Mouse (Mus musculus) myocyte (in vitro differentiated cells): ENCODE measurements around the gene Kmt2d.

Source experiments
- CEBPB ChIP-seq: IDR thresholded peaks from 2 replicates; pipeline ENCODE4 v1.6.1; 2011; ENCODE audit warnings: mild to moderate bottlenecking, moderate library complexity; ENCODE audit not compliant: poor library complexity, insufficient read depth, severe bottlenecking
- E2F4 ChIP-seq: IDR thresholded peaks from one replicate; pipeline ENCODE4 v1.6.1; 2011; ENCODE audit warnings: mild to moderate bottlenecking, control low read depth, moderate library complexity; ENCODE audit not compliant: insufficient read depth
- MAX ChIP-seq: IDR thresholded peaks from one replicate; pipeline ENCODE4 v1.6.1; 2011; ENCODE audit warnings: low read depth, mild to moderate bottlenecking, control low read depth
- MYOD1 ChIP-seq, 3 experiments: IDR thresholded peaks; one replicate each; pipeline ENCODE4 v1.6.1; 2011; ENCODE audit warnings: control low read depth in 2 of 3, low read depth in 2 of 3, mild to moderate bottlenecking in 2 of 3, moderate library complexity in 1 of 3; ENCODE audit not compliant: insufficient read length in 2 of 3, control insufficient read depth in 1 of 3
- POLR2A ChIP-seq: IDR thresholded peaks from one replicate; pipeline ENCODE4 v1.6.1; 2011; ENCODE audit warnings: low read depth, mild to moderate bottlenecking, control low read depth, moderate library complexity; ENCODE audit not compliant: insufficient read length
- POLR2AphosphoS2 ChIP-seq: IDR thresholded peaks from one replicate; pipeline ENCODE4 v1.6.1; 2011; ENCODE audit warnings: low read depth, control low read depth; ENCODE audit not compliant: insufficient read length
- REST ChIP-seq: IDR thresholded peaks from one replicate; pipeline ENCODE4 v1.6.1; 2011; ENCODE audit warnings: mild to moderate bottlenecking, control low read depth, moderate library complexity; ENCODE audit not compliant: insufficient read depth, insufficient read length
- TCF12 ChIP-seq: IDR thresholded peaks from one replicate; pipeline ENCODE4 v1.6.1; 2011; ENCODE audit warnings: mild to moderate bottlenecking, control low read depth; ENCODE audit not compliant: poor library complexity, insufficient read depth, severe bottlenecking
- USF1 ChIP-seq: IDR thresholded peaks from one replicate; pipeline ENCODE4 v1.6.1; 2011; ENCODE audit warnings: low read depth, mild to moderate bottlenecking, control low read depth, moderate library complexity

GRCm38 (mm10) chr15:98827611-98828011 lies 43.4 kb downstream of the Kmt2d start:
- TF ChIP-seq POLR2A: no peak
- TF ChIP-seq POLR2AphosphoS2: no peak
- TF ChIP-seq REST: no peak
- no peak for TF ChIP-seq E2F4
- TF ChIP-seq USF1: no peak
- TF ChIP-seq MAX: no peak
- TF ChIP-seq MYOD1 (IDR thresholded peaks at IDR 0.05; ENCODE audit: control insufficient read depth in 1 of 3, insufficient read length in 2 of 3, low read depth in 2 of 3): no peak
- TF ChIP-seq TCF12: no peak
- TF ChIP-seq CEBPB: no peak
